Mouse (Mus musculus): ENCODE data around the gene Il2rg. TPM values are rescaled to one million over a fixed set of nuclear protein-coding genes. Genes with fewer than 3 reads are reported as not detected.

Il2rg gene
- total RNA-seq, 2 experiments from 2014 or later: 1.5 to 1.6 TPM

DNA sequence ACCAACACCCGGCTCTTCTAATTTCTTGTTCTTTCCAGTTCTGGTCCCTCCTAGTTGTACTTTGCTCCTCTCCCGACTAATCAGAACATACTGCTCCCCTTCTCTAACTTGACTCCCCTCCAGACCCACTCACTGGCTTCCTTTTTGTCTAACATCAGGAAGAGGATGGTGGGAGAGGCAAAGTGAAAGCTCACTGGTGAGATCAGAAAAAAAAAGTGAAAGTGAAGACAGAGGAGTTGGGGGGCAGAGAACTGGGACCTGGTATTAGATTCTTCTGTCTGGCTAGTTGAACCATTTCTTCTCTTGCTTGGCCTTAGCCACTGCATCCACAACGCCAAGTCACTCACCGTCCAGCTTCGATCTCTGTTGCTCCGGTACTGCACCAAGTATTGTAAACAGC is 1.4 kb downstream of the Il2rg start:
- DNase-seq (ENCODE audit: low spot score in 2 of 2): no peak
- intact Hi-C loops (cut with DNase I): no loop called here

DNA sequence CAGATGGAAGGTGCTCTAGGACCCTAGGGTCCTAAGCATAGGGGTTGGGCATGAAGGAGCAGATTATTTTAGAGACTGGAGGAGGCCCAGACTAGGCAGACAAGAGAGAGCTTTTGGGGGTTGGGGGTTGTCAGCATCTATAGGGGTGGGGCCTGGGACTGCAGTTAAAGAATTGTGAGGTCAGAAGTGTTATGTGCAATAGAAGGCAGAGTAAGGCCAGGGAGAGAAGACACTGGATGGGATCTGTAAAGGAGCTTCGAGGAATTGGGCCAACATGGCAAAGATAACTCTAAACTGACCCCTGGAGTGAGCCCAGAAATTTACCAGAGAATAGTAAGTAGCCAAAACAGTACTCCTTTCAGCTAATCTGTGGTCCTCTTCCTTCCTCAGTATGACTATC is 4.2 kb downstream of the Il2rg start, which contains the start of gene Gm614:
Gene Gm614 (minus strand): TSS at position 101 of the 400 bp plus-strand sequence.
- intact Hi-C loops (cut with DNase I): no loop called here
- DNase-seq (ENCODE audit: low spot score in 2 of 2): no peak

DNA sequence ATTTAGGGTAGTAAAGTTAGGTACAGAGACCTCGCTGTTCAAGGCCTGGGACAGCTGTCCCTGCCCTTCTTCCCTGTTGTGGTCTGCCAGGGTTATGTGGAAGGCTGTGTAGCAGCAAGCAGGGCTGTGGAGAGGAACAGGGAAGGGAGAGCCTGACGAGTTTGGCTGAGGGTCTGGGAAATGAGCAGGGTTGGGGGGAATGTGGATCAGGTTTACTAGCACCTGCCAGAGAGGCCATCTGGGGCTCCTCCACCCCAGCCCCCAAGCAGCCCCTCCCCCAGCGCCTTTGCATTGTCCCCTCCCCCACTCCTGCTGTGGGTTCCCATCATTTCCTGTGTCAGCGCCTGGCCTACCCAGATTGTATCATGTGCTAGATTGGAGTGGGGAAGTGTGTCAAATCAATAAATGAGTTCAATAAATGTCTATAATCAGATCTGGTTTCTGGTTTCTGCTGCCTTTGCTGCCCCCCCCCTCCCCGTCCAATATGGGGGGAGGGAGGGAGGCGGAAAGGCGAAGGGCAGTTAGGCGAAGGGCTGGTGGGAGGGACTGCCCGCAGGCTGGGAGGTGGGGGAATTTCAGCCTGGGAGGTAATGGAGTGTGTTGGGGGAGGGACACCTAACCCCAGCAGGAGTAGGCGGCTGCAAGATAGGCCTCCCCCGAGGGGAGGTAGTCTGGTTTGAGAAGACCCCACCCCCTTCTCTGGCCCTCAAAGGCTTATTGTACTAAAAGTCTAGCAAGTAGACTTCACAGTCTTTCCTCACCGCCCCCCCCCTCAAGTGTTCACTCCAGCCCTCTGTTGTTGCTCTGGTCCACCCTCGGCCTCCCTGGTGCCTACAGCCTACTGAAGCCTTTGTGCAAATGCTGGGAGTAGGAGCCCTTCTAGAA is 7.4 kb downstream of the Il2rg start:
- no peak for DNase-seq (ENCODE audit: low spot score in 2 of 2)

DNA sequence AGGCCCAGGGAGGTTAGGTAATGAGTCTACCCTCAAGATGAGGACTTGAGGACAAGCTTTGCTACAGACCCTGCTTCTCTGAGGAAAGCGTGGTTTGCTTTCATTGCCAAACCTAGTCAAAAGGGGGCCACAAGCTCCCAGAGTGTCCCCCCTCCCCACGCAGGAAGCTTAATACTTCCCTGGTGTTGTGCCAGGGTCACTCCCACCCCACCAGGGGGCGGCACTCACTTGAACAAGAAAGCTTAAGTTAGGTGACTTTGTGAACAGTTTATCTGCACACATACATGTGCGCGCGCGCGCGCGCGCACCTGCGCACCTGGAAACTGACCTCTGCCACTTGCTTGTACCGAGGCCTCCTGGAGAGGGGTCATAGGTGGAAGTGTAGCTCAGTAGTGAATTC is 11.5 kb downstream of the Il2rg start:
- DNase-seq (ENCODE audit: low spot score in 2 of 2): no peak
- intact Hi-C loops (cut with DNase I): no loop called here

More for the DNA sequence above, 7.4 kb downstream of the Il2rg start:
- intact Hi-C loops (cut with DNase I): no loop called here

DNA sequence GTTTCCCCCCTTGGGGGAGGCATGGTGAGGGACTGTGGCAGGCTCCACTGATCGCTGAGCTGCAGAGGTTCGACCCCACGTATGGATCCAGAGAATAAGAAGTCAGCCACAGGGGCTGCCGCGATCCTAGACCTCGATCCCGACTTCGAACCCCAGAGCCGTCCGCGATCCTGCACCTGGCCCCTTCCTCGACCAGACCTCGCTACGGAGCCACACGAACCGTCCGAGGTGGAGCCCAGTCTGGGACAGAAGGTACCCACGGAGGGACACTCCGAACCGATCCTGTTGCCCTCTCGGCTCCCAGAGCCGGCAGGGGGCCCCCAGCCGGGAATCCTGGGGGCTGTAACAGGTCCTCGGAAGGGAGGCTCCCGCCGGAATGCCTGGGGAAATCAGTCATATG is 13.3 kb downstream of the Il2rg start:
- DNase-seq (ENCODE audit: low spot score in 2 of 2): no peak
- intact Hi-C loops (cut with DNase I): loop anchor here (1.0 to 2.0 kb wide), 3 partner anchors 20 to 78 kb away; partner anchors contain the start of genes Med12 and Snx12

DNA sequence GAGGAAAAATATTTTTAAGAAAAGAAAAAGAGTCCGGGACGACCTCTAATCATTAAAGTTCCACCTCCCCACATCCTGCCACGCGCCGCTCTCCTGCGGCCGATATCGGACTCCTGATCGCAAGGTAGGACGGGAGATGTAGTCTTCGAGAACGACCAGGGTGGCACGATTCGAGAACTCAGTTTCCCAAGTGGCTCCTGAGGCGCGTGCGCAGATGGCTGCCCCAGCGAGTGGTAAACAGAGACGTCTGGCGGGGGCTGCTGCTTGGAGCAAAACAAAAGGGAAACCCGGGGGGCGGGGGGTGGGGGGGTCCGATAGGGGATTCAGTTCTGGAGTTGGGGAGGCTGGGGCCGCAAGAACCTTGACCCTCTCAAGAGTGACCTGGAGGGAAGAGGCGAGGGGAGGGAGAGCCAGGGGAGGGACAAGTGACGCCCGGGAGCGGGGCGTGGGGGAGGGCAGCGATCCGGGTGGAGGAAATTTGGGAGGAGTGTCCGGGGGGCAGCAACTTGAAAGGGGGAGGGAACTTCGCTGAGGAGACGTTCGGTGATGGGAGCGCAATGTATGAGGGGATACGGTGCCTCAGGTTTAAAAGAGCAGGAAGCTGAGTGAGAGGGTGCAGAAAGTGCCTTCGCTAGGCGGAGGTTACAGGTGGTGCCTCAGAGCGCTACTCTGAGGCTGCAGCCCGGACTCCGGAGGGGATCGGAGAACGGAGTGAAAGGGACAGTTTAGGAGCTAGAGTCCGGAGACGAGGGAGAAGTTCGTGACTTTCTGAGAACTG is 13.9 kb downstream of the Il2rg start, which contains the start of gene Foxo4:
Gene Foxo4 (plus strand): TSS at position 577 of the 778 bp plus-strand sequence.
- intact Hi-C loops (cut with DNase I): loop anchor here (1.0 to 2.0 kb wide), 3 partner anchors 21 to 79 kb away; partner anchors contain the start of genes Med12 and Snx12
- DNase-seq (ENCODE audit: low spot score in 2 of 2): peak; percentile 84 to 90

DNA sequence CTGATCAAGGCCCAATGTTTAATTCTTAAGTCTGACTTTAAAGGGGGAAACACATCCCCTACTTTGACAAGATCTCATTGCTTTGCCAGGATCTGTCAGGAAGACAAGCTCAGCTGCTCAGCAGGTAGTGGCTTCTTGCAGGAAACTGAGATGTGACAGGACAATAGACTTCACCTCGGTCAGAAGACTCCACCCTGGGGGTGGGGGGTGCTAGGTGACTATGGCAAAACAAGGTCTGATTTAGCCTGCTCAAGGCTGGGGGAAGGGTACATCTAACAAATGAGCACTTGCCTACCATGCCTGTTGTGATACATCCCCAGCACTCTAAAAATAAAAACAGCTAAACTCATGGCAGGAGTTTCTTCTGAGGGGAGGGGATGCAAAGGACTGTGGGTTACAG is 23.0 kb downstream of the Il2rg start:
- no peak for DNase-seq (ENCODE audit: low spot score in 2 of 2)
- intact Hi-C loops (cut with DNase I): no loop called here

DNA sequence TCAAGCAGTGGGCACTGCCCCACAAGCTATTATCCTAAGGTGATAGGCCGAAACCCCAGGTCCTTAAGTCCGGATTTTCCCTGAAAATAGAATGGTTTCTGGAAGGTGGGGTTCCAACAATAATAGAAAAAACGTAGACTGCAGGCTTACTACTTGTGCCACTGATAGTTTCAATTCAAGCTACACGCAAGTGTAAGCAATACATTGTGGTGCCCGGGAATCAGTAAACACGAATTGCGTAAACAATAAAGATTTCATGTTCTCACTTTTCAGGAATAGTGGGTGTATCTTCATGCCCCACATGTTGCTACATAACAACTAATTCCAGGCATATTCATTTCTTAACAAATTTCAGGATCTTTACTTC is 45.3 kb downstream of the Il2rg start:
- intact Hi-C loops (cut with DNase I): loop anchor here (1.0 to 5.0 kb wide), 3 partner anchors 32 to 110 kb away; partner anchors contain the start of genes Foxo4 and Med12
- DNase-seq (ENCODE audit: low spot score in 2 of 2): no peak

DNA sequence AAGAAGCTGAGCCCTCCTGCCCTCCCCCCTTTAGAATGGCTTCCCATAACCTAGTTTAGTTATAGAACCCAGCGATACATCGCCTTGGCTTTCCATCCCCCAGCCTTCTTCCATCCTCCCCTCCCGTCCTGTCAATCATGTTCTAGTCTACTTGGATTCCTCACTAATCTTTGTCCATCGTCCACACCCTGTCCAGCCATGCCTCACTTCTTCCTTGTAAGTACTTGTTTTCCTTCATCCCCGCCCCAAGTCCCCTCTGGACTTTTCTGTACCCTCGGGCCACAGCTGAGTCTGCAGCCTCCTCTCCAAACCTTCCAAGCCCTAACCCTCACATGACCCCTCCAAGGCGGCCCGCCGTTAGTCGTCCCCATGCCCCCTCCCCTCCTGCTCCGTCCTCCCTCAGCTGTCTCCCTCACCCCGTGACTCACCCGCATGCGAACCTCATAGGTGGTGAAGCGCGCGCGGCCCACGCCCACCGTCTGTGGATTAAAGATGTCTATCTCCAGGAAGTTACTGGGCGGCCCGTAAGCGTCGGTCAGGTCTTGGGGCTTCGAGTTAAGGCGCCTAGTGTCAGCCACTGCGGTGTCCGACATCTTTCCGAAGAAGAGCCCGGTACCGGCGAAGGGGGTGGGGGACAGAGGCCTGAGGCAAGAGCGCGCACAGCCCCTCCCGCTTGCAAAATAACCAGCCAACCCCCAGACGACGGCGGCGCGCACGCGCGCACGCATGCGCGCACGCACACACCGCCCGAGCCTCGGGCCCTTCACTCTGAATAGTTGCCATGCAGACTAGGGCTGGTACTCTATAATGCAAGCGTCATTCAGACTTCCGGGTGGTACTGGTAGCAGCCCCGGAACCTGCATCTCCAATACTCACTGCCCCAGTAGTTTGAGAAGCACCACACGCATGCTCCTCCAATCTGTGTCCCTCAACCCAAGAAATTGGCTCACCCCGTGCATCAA is 45.9 kb downstream of the Il2rg start, which contains the start of gene Snx12:
Gene Snx12 (minus strand): TSS at position 730 of the 962 bp plus-strand sequence.
- peak; percentile 90 to 95 for DNase-seq (ENCODE audit: low spot score in 2 of 2)
- intact Hi-C loops (cut with DNase I): loop anchor here (1.0 to 5.0 kb wide), 3 partner anchors 32 to 110 kb away; partner anchors contain the start of genes Foxo4 and Med12

Other genes starting within 250 kb of the Il2rg start
- under 1 TPM in 1 of 2 experiments, not detected in 1; 0.18 TPM for gene Tex11, start 208.6 kb downstream of the Il2rg start, total RNA-seq (2021)
- 1 to 10 TPM; 6.7 to 7.4 TPM for gene Slc7a3, start 182.2 kb downstream of the Il2rg start, total RNA-seq (2021)
- 10 to 100 TPM; 69.4 to 75.2 TPM for gene Snx12, start 45.7 kb downstream of the Il2rg start, total RNA-seq (2021)
- 10 to 100 TPM; 15.4 to 18.1 TPM for gene Foxo4, start 13.7 kb downstream of the Il2rg start, total RNA-seq (2021)
- not detected for gene Gm614, start 4.3 kb downstream of the Il2rg start, total RNA-seq (2021)
- gene Gm20489, start 768 bp upstream of the Il2rg start, total RNA-seq (2021): not detected
- gene Med12, start 5.8 kb upstream of the Il2rg start, total RNA-seq (2021): 10 to 100 TPM; 18.4 to 22.7 TPM
- 100 to 1,000 TPM; 174 to 180 TPM for gene Nlgn3, start 30.9 kb upstream of the Il2rg start, total RNA-seq (2021)
- gene Gjb1, start 108.1 kb upstream of the Il2rg start, total RNA-seq (2021): 10 to 100 TPM in 1 of 2 experiments, 1 to 10 TPM in 1; 8.3 to 10.3 TPM
- 100 to 1,000 TPM; 119 to 145 TPM for gene Zmym3, start 152.6 kb upstream of the Il2rg start, total RNA-seq (2021)
- gene Nono, start 161.1 kb upstream of the Il2rg start, total RNA-seq (2021): 100 to 1,000 TPM; 118 to 130 TPM
- gene Itgb1bp2, start 180.8 kb upstream of the Il2rg start, total RNA-seq (2021): 1 to 10 TPM in 1 of 2 experiments, under 1 TPM in 1; 0.66 to 1.2 TPM